Mouse (Mus musculus) ovary, postnatal 14 days (tissue): ENCODE results near the gene Trp73.

Experiments
- DNase-seq: peaks from one replicate; pipeline ENCODE4 v3.0.0; 2022; ENCODE audit warnings: low spot score

The Trp73 gene

GRCm38 (mm10) chr4:154103386-154103785 lies 36.6 kb downstream of the Trp73 start:
- DNase-seq, result no peak

- no peak for DNase-seq
Observed at GRCm38 (mm10) chr4:154099361-154099760, 40.6 kb downstream of the Trp73 start.

- no peak for DNase-seq
Observed at GRCm38 (mm10) chr4:154096111-154096510, 43.9 kb downstream of the Trp73 start.

DNA sequence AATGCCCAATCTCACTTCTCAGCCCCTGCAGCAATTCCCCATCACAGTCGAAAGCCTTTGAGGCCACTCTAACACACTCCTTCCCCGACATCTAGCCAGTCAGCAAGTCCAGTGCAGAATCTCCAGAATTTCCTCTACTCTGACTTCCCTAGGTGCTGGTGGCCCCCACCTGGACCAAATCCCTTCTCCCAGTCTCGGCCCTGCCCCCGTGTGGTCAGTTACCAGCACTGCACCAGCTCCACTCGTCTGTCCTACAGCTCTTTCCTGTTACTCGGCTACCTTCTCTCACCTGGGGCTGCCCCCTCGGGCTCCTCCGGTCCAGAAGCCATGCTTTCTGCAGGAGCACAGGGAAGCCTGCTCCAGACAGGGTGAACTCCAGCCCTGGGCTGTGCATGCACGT lies 46.8 kb downstream of the Trp73 start:
- DNase-seq, result peak; percentile 14

GRCm38 (mm10) chr4:154091356-154091755 lies 48.7 kb downstream of the Trp73 start:
- no peak for DNase-seq

GRCm38 (mm10) chr4:154089205-154089604 lies 50.8 kb downstream of the Trp73 start:
- DNase-seq, result no peak

- DNase-seq, result no peak
Observed at GRCm38 (mm10) chr4:154086436-154086835, 53.6 kb downstream of the Trp73 start.

- DNase-seq, result no peak
Observed at GRCm38 (mm10) chr4:154085856-154086255, 54.2 kb downstream of the Trp73 start.

- DNase-seq, result no peak
Observed at GRCm38 (mm10) chr4:154081974-154082373, 58.0 kb downstream of the Trp73 start.

- DNase-seq, result no peak
Observed at GRCm38 (mm10) chr4:154081021-154081420, 59.0 kb downstream of the Trp73 start.

DNA sequence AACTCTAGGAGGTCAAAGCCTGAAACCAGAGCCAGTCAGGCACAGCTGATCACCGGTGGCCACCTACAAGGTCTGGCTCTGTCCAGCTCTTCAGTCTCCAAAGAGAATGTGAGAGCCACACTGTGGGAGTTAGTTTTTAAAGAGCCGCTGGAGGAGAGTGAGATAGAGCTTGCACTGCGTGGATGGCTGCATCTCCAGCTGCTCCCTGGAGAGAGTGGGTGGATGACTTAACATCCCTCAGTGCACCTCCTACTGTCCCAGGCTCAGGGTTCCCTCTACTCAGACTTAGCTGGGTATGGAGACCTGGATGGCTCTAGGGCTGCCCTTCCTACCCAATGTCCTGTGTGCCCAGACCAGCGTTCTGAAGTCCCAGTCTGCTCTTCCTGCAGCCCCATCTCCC lies 59.8 kb downstream of the Trp73 start:
- DNase-seq, result no peak

GRCm38 (mm10) chr4:154071941-154072340 lies 68.1 kb downstream of the Trp73 start:
- no peak for DNase-seq

- DNase-seq, result no peak
Observed at GRCm38 (mm10) chr4:154071521-154071920, 68.5 kb downstream of the Trp73 start.

DNA sequence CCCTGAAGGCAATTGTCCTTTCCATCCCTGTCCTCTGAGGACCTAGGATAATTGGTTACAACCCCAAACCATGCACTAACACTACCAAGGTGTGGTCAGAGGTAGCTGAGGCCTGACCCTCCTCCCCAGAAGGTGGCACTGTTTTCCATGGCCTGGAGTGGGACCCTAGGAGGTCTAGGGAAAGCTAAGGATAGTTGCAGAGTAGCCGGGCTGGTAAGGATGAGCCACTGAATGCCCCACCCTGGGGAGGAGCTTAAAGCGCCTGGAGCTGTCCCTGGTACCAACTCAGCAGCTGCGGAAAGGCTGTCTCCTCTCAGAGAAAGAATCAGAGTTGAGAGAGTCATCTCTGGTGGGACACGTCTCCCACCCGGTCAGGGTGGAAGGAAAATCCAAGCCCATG lies 69.1 kb downstream of the Trp73 start:
- peak; percentile 22 for DNase-seq

DNA sequence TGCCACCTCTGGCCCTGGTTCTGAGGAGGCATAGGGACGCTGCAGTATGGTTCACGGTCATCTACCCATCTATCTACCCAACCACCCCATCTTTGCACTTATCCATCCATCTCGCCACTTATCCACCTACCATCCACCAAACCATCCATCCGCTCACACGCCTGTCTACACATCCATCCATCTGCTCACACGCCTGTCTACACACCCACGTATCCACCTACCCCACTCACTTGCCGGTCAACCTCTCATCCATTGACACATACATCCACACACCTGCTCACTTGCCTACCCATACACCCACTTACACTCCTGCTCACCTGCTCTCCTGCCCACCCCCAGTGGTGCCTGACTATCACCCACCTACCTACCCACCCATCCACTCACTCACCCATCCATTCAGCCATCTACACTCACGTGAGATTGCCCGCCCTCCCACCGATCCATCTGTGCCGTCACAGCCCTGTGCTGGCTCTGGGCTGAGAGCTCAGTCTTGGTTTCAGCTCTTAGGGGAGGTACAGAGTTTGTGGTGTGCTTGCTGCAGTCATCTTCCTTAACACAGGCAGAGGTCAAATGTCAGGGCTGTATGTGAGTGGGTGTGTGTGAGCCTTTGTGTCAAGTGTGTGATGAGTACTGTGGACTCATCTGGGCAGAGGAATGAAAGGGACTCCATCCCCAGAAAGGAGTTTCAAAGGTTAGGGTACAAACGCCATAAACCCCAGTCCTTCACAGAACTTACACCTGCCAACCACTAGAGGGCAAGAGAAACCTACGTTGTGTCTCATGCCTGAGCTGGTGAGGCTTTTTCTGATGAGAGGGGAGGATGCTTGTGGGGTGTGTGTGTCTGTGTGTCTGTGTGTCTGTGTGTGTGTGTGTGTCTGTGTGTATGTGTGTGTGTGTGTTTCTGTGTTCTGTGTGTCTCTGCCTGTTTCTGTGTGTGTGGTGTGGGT lies 74.9 kb downstream of the Trp73 start:
- no peak for DNase-seq

- DNase-seq, result no peak
Observed at GRCm38 (mm10) chr4:154057696-154058095, 82.3 kb downstream of the Trp73 start.

DNA sequence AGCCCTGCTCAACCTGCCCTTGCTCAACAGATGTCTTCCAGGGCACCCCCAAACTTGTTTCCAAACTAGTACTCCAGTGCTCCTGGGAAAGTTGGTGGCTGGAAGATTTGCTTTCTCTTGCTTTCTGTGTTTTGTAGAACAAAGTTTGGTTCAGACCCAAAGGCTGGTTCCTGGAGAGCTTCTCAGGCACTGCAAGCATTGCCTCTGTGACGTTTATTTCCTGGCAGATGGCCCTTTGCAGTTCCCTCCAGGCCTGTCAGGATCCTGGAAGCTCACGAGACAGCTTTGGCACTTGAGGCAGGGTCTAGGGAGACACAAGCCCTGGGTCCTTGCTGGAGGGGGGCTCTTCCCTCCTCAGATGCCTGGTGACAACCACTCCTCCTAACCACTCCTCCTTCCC lies 83.3 kb downstream of the Trp73 start:
- no peak for DNase-seq

DNA sequence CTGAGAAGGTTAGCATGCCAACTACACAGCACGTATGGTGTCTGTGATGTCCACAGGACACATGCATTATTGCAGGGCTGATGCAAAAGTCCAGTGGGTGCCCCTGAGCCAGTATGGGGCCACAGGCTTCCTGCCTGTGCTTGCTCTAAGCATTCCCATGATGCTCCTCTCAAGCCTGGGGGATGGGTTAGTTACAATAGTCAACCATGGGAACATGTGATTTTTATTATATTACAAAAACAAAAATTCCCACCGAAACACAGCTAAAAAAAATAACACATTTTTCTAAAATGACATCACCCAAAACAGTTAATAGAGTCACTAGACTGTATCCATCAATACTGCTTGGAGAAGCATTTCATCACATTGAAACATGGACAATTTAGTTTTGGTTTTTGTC lies 84.0 kb downstream of the Trp73 start:
- DNase-seq, result no peak

DNA sequence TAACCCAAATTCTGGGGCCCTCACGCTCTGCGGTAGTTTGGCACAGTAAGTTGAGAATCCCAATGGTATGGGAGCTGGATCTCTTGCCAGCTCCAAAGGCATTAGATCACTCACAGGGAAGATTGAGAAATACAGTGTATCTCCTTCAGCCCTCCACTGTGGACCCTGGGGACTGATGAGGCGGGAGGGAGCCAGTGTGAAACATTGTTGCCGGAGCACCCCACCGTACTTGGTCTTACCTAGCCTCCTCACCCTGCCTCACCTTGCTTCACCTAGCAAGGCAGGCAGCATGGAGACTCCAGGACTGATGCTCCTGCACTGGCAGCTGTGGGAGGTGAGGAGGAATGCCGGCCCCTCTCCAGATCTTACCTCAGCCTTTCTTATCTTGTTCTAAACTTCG lies 84.5 kb downstream of the Trp73 start:
- no peak for DNase-seq

- DNase-seq, result no peak
Observed at GRCm38 (mm10) chr4:154053065-154053464, 86.9 kb downstream of the Trp73 start.

GRCm38 (mm10) chr4:154051401-154051800 lies 88.6 kb downstream of the Trp73 start:
- no peak for DNase-seq

- DNase-seq, result no peak
Observed at GRCm38 (mm10) chr4:154045837-154046236, 94.2 kb downstream of the Trp73 start.

DNA sequence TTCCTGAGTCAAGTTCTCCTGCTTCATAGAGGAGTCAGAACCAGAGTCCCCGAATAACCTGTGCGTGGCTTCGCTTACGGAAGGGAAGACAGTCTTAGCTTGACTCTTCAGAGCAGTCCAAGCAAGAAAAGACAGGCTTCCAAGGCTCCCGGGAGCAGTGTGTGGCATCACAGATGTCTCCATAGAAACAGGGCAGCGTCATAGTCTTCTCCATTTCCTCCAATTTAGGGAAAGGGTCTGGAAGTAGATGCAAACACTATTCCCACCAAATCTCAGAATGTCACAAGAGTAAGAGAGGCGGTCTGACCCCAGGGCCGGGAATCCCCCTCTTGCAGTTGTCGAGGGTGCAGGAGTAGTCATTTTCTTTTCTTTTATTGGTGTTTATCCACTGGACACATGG lies 97.4 kb downstream of the Trp73 start, which contains the start of gene Ccdc27:
Gene Ccdc27, minus strand, starts transcription at position 101 of the 400 bp plus-strand sequence.
- no peak for DNase-seq

- no peak for DNase-seq
Observed at GRCm38 (mm10) chr4:154037123-154037522, 102.9 kb downstream of the Trp73 start.
